Mouse (Mus musculus): ENCODE data around the gene Them5.
A peak's percentile ranks its signal among the peaks of the same experiment; 100 is the strongest.

Them5 gene

GRCm38 (mm10) chr3:94341959-94342422, at the start of gene Them5:
Gene Them5 (plus strand): TSS chr3:94342099.
- no peak for DNase-seq (ENCODE audit: low read depth, low spot score)

- DNase-seq (ENCODE audit: low read depth, low spot score), result no peak
Measured at GRCm38 (mm10) chr3:94305457-94305856, 36.4 kb upstream of the Them5 start.

GRCm38 (mm10) chr3:94306975-94307374, 34.9 kb upstream of the Them5 start:
- no peak for DNase-seq (ENCODE audit: low read depth, low spot score)

GRCm38 (mm10) chr3:94309633-94310363, 32.1 kb upstream of the Them5 start, which contains the start of gene Them4:
Gene Them4 (plus strand): TSS chr3:94310089.
- DNase-seq (ENCODE audit: low read depth, low spot score), result peak; percentile 97

GRCm38 (mm10) chr3:94310491-94310890, 31.4 kb upstream of the Them5 start:
- DNase-seq (ENCODE audit: low read depth, low spot score), result no peak

- DNase-seq (ENCODE audit: low read depth, low spot score), result no peak
Measured at GRCm38 (mm10) chr3:94310911-94311310, 31.0 kb upstream of the Them5 start.

GRCm38 (mm10) chr3:94311376-94311775, 30.5 kb upstream of the Them5 start:
- no peak for DNase-seq (ENCODE audit: low read depth, low spot score)

GRCm38 (mm10) chr3:94328681-94329080, 13.2 kb upstream of the Them5 start:
- DNase-seq (ENCODE audit: low read depth, low spot score), result peak; percentile 36

GRCm38 (mm10) chr3:94334442-94334841, 7.5 kb upstream of the Them5 start:
- no peak for DNase-seq (ENCODE audit: low read depth, low spot score)

- DNase-seq (ENCODE audit: low read depth, low spot score), result no peak
Measured at GRCm38 (mm10) chr3:94338522-94338921, 3.4 kb upstream of the Them5 start.

GRCm38 (mm10) chr3:94342552-94342951, 653 bp downstream of the Them5 start:
- no peak for DNase-seq (ENCODE audit: low read depth, low spot score)

GRCm38 (mm10) chr3:94344182-94344581, 2.3 kb downstream of the Them5 start:
- DNase-seq (ENCODE audit: low read depth, low spot score), result no peak

GRCm38 (mm10) chr3:94344897-94345296, 3.0 kb downstream of the Them5 start:
- no peak for DNase-seq (ENCODE audit: low read depth, low spot score)

- DNase-seq (ENCODE audit: low read depth, low spot score), result no peak
Measured at GRCm38 (mm10) chr3:94348146-94348545, 6.2 kb downstream of the Them5 start.

GRCm38 (mm10) chr3:94360812-94361211, 18.9 kb downstream of the Them5 start:
- DNase-seq (ENCODE audit: low read depth, low spot score), result peak; percentile 92

GRCm38 (mm10) chr3:94362138-94362537, 20.2 kb downstream of the Them5 start, which contains the start of gene C2cd4d:
Gene C2cd4d (plus strand): TSS chr3:94362438.
- DNase-seq (ENCODE audit: low read depth, low spot score), result no peak

- DNase-seq (ENCODE audit: low read depth, low spot score), result no peak
Measured at GRCm38 (mm10) chr3:94363291-94364153, 21.6 kb downstream of the Them5 start.

GRCm38 (mm10) chr3:94364154-94364526, 22.2 kb downstream of the Them5 start:
- DNase-seq (ENCODE audit: low read depth, low spot score), result no peak

- peak; percentile 92 for DNase-seq (ENCODE audit: low read depth, low spot score)
Measured at GRCm38 (mm10) chr3:94366761-94367160, 24.9 kb downstream of the Them5 start.

GRCm38 (mm10) chr3:94367511-94367910, 25.6 kb downstream of the Them5 start:
- no peak for DNase-seq (ENCODE audit: low read depth, low spot score)

GRCm38 (mm10) chr3:94368631-94369030, 26.7 kb downstream of the Them5 start:
- no peak for DNase-seq (ENCODE audit: low read depth, low spot score)

GRCm38 (mm10) chr3:94369709-94370108, 27.8 kb downstream of the Them5 start:
- peak; percentile 36 for DNase-seq (ENCODE audit: low read depth, low spot score)

Data from 3T3-L1 (cell line).